ENCODE assay signal across 9 mouse cellular contexts in genomic region chr17:56988921-56989430, GRCm38 (mm10). TPM values are rescaled to one million over a fixed set of nuclear protein-coding genes. Genes with fewer than 3 reads are reported as not detected.
DNase-seq lines count a peak whose midpoint lies in the region; ATAC-seq and TF ChIP-seq lines count a peak whose summit lies in the region.
"Had no signal": no experiment of that assay in that cellular context is flagged by ENCODE, and none has a peak within 500 bp of the region (broad histone marks: within the 10 kb centered on the region; RNA-seq: fewer than 3 reads in every experiment).

No protein-coding gene starts in this region.

- no peak overlapping the region for H3K27ac ChIP-seq in limb, embryonic 13.5 days
- H3K27ac ChIP-seq in stomach, postnatal 0 days (replicated peaks), result no peak overlapping the region

- H3K9me3 ChIP-seq in limb, embryonic 13.5 days, result no peaks in the 10 kb centered on the region
- H3K9me3 ChIP-seq in stomach, postnatal 0 days (ENCODE audit: control insufficient read depth, low read length), result no peaks in the 10 kb centered on the region

- no peaks in the 10 kb centered on the region for H3K27me3 ChIP-seq in limb, embryonic 13.5 days
- no peaks in the 10 kb centered on the region for H3K27me3 ChIP-seq in stomach, postnatal 0 days (ENCODE audit: control insufficient read depth, insufficient read depth, low read length)

- DNase-seq in cerebellum, adult 9-10 months, result peak; percentile 59
- DNase-seq in cerebellum, postnatal 36 days, result no peak
- peak; percentile 2 for DNase-seq in retina, embryonic 14.5 days (ENCODE audit: low spot score)
- DNase-seq in retina, postnatal 1 day, result no peak
- peak; percentile 10 for DNase-seq in stomach, postnatal 0 days (ENCODE audit: low spot score)
- DNase-seq in adrenal gland, postnatal 10 days, result no peak
- DNase-seq in kidney, adult 11 months, result no peak

- no peak for TF ChIP-seq EP300 in stomach, postnatal 0 days (optimal IDR thresholded peaks at IDR 0.05)

- WGBS in limb, embryonic 13.5 days, result 71% methylated on average over 7 of the region's 7 CpGs
- 65% methylated on average over 7 of the region's 7 CpGs for WGBS in stomach, postnatal 0 days

- H3K4me3 ChIP-seq in limb, embryonic 13.5 days, result peak overlapping the region; percentile 88
- no peak overlapping the region; the same call in 1 of the 2 replicates for H3K4me3 ChIP-seq in stomach, postnatal 0 days (ENCODE audit: low read depth, low read length)

- TF ChIP-seq CTCF in stomach, postnatal 0 days (IDR thresholded peaks at IDR 0.05; ENCODE audit: low read depth), result peak; percentile 40

- H3K36me3 ChIP-seq in limb, embryonic 13.5 days, result peaks cover 24% of the 10 kb centered on the region
- H3K36me3 ChIP-seq in stomach, postnatal 0 days (ENCODE audit: control insufficient read depth, insufficient read depth, low read length), result peaks cover 12% of the 10 kb centered on the region; the same call in 1 of the 2 replicates

- H3K4me2 ChIP-seq in limb, embryonic 13.5 days (replicated peaks), result peak overlapping the region; percentile 78
- peak overlapping the region; percentile 83 for H3K4me2 ChIP-seq in stomach, postnatal 0 days (replicated peaks; ENCODE audit: low read depth)

- no peak for ATAC-seq in limb, embryonic 13.5 days (ENCODE audit: low FRiP score, low read depth)
- ATAC-seq in stomach, postnatal 0 days (ENCODE audit: low FRiP score, low TSS enrichment), result no peak

- no peak overlapping the region for H3K9ac ChIP-seq in limb, embryonic 13.5 days
- H3K9ac ChIP-seq in stomach, postnatal 0 days (ENCODE audit: low read length), result no peak overlapping the region

- peaks cover 7% of the 10 kb centered on the region for H3K4me1 ChIP-seq in limb, embryonic 13.5 days
- H3K4me1 ChIP-seq in stomach, postnatal 0 days (replicated peaks; ENCODE audit: control insufficient read depth, insufficient read depth), result no peaks in the 10 kb centered on the region; the same call in 1 of the 2 replicates

RNA-seq across cellular contexts. Expression of gene Clpp, which starts 1.1 kb away (rescaled TPM):
- polyA plus RNA-seq in limb, embryonic 13.5 days (2015; fragmentation: Nextera tagmentation; extraction: Ambion mirVana), result 157 and 163 TPM in 2 replicates
- polyA plus RNA-seq in stomach, postnatal 0 days (2015; fragmentation: Nextera tagmentation; extraction: Ambion mirVana), result 87.0 and 88.6 TPM in 2 replicates
- total RNA-seq in adrenal gland, postnatal 10 days (2021), result 10 to 100 TPM; 95.9 TPM

RNA-seq across cellular contexts. Expression of gene Acer1, which starts 7.0 kb away (rescaled TPM):
- polyA plus RNA-seq in limb, embryonic 13.5 days (2015; fragmentation: Nextera tagmentation; extraction: Ambion mirVana), result not detected in 2 replicates
- polyA plus RNA-seq in stomach, postnatal 0 days (2015; fragmentation: Nextera tagmentation; extraction: Ambion mirVana), result 13.5 and 15.8 TPM in 2 replicates
- total RNA-seq in adrenal gland, postnatal 10 days (2021), result not detected
- total RNA-seq: liver, adult 2 months had no signal
- polyA plus RNA-seq: liver, adult 2 months had no signal

RNA-seq across cellular contexts. Expression of gene Alkbh7, which starts 8.2 kb away (rescaled TPM):
- polyA plus RNA-seq in limb, embryonic 13.5 days (2015; fragmentation: Nextera tagmentation; extraction: Ambion mirVana), result 41.7 and 44.4 TPM in 2 replicates
- polyA plus RNA-seq in stomach, postnatal 0 days (2015; fragmentation: Nextera tagmentation; extraction: Ambion mirVana), result 28.7 and 32.5 TPM in 2 replicates
- total RNA-seq in adrenal gland, postnatal 10 days (2021), result 10 to 100 TPM; 63.6 to 68.9 TPM

RNA-seq across cellular contexts. Expression of gene Pspn, which starts 10.8 kb away (rescaled TPM):
- not detected in 2 replicates for polyA plus RNA-seq in limb, embryonic 13.5 days (2015; fragmentation: Nextera tagmentation; extraction: Ambion mirVana)
- polyA plus RNA-seq in stomach, postnatal 0 days (2015; fragmentation: Nextera tagmentation; extraction: Ambion mirVana), result not detected in 2 replicates
- total RNA-seq in adrenal gland, postnatal 10 days (2021), result under 1 TPM; 0.87 to 0.97 TPM
- total RNA-seq: liver, adult 2 months had no signal
- polyA plus RNA-seq: liver, adult 2 months had no signal

RNA-seq across cellular contexts. Expression of gene Gtf2f1, which starts 22.1 kb away (rescaled TPM):
- polyA plus RNA-seq in limb, embryonic 13.5 days (2015; fragmentation: Nextera tagmentation; extraction: Ambion mirVana), result 61.0 and 61.5 TPM in 2 replicates
- polyA plus RNA-seq in stomach, postnatal 0 days (2015; fragmentation: Nextera tagmentation; extraction: Ambion mirVana), result 36.9 and 37.3 TPM in 2 replicates
- 10 to 100 TPM; 43.0 to 44.8 TPM for total RNA-seq in adrenal gland, postnatal 10 days (2021)

Comparison
In these comparisons a context has a peak if more than half of its experiments do, and no peak if none do; other contexts are left out.
1. DNase-seq: peak in cerebellum, adult 9-10 months (single experiment), retina, embryonic 14.5 days (single experiment) and stomach, postnatal 0 days (single experiment); none in cerebellum, postnatal 36 days (0 of 2), retina, postnatal 1 day (single experiment), adrenal gland, postnatal 10 days (single experiment) and kidney, adult 11 months (single experiment).
2. RNA of gene Acer1, which starts 7.0 kb away (polyA plus RNA-seq): 13.5 to 15.8 TPM in stomach, postnatal 0 days; not detected in limb, embryonic 13.5 days; every median in the first group is over 10 times any median in the second.